Mouse (Mus musculus) G1E (cell line): ENCODE measurements around the gene Ppm1b.
A peak's percentile ranks its signal among the peaks of the same experiment; 100 is the strongest.

ENCODE experiments used
- CTCF ChIP-seq: IDR thresholded peaks from 2 replicates; pipeline ENCODE4 v1.5.1; 2012; ENCODE audit warnings: low read depth, low read length, inconsistent platforms, mixed read lengths
- GATA1 ChIP-seq: IDR thresholded peaks from 2 replicates; pipeline ENCODE4 v1.6.1; 2012; ENCODE audit warnings: borderline replicate concordance, low read length, inconsistent platforms, mixed read lengths
- POLR2AphosphoS5 ChIP-seq: IDR thresholded peaks from 2 replicates; pipeline ENCODE4 v1.6.1; 2012; ENCODE audit warnings: low read depth, low read length, inconsistent platforms; ENCODE audit not compliant: insufficient replicate concordance
- TAL1 ChIP-seq: conservative IDR thresholded peaks from 2 replicates; pipeline ENCODE4 v1.6.1; 2012; ENCODE audit warnings: low read depth, low read length, inconsistent platforms, mixed read lengths

DNA sequence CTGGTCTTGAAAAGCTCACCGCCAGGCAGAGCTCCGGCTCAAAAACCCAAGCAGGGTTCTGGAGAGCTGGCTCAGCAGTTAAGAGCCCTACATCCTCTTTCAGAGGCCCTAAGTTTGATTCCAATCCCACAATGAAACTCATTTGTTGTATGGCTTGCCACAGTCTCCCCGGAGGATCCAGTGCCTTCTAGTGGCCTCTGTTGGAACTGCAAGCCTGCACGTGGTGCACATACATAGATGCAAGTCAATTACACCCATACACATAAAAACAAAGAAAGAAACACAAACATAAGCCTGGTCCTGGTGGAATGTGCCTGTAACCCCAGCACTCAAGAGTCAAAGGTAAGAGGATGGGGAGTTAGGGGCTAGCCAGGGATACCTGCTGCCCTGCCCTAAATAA is 18.3 kb upstream of the Ppm1b start:
- peak; percentile 62 for TF ChIP-seq CTCF
- no peak for TF ChIP-seq GATA1
- TF ChIP-seq TAL1, result no peak
- TF ChIP-seq POLR2AphosphoS5, result no peak
